Comparison of ENCODE assay signal across 8 mouse cellular contexts in genomic region chr7:102369661-102370060, GRCm38 (mm10).
A peak's percentile ranks its signal among the peaks of the same experiment; 100 is the strongest.
DNase-seq lines count a peak whose midpoint lies in the region; ATAC-seq and TF ChIP-seq lines count a peak whose summit lies in the region.
"Had no signal": no experiment of that assay in that cellular context is flagged by ENCODE, and none has a peak within 500 bp of the region (broad histone marks: within the 10 kb centered on the region; RNA-seq: fewer than 3 reads in every experiment).

No protein-coding gene starts in this region.

- no peaks in the 10 kb centered on the region for H3K36me3 ChIP-seq in heart, postnatal 0 days (replicated peaks; ENCODE audit: control insufficient read depth, insufficient read depth, low read length)
- H3K36me3 ChIP-seq: limb, embryonic 13.5 days had no signal

- no peak overlapping the region for H3K27ac ChIP-seq in heart, postnatal 0 days (ENCODE audit: low read depth)
- H3K27ac ChIP-seq: limb, embryonic 13.5 days had no signal

- no peak overlapping the region for H3K4me3 ChIP-seq in heart, postnatal 0 days (ENCODE audit: low read depth, low read length)
- H3K4me3 ChIP-seq: limb, embryonic 13.5 days had no signal

- no peak for TF ChIP-seq EP300 in heart, postnatal 0 days (IDR thresholded peaks at IDR 0.05; ENCODE audit: low read depth)

- no peak overlapping the region for H3K9ac ChIP-seq in heart, postnatal 0 days (replicated peaks; ENCODE audit: low read depth, low read length)
- H3K9ac ChIP-seq: limb, embryonic 13.5 days had no signal

- H3K4me2 ChIP-seq in heart, postnatal 0 days (ENCODE audit: low read depth, low read length): no peak overlapping the region
- H3K4me2 ChIP-seq: limb, embryonic 13.5 days had no signal

- peak; percentile 24 for DNase-seq in ovary, postnatal 36 days (ENCODE audit: low spot score)
- no peak for DNase-seq in ovary, postnatal 10 days (ENCODE audit: low spot score)
- DNase-seq in cerebellum, postnatal 10 days: peak; percentile 91 to 93
- peak; percentile 42 for DNase-seq in heart, postnatal 0 days (ENCODE audit: low spot score)
- DNase-seq in layer of hippocampus, postnatal 25 days (ENCODE audit: extremely low spot score in 1 of 2, low spot score in 1 of 2): peak; percentile 66 to 70
- DNase-seq in naive thymus-derived CD4-positive, alpha-beta T cell, adult 2 months (ENCODE audit: low read depth): peak; percentile 61
- no peak for DNase-seq in retina, postnatal 1 day

- WGBS in heart, postnatal 0 days: 26% methylated on average over 4 of the region's 4 CpGs

- TF ChIP-seq CTCF in heart, postnatal 0 days (IDR thresholded peaks at IDR 0.05; ENCODE audit: low read depth): peak; percentile 51

- no peaks in the 10 kb centered on the region for H3K9me3 ChIP-seq in heart, postnatal 0 days (replicated peaks; ENCODE audit: control insufficient read depth, low read length)
- H3K9me3 ChIP-seq: limb, embryonic 13.5 days had no signal

- H3K4me1 ChIP-seq in heart, postnatal 0 days (ENCODE audit: control insufficient read depth, insufficient read depth): 0 out of 2 replicates have a peak, but pooled peaks cover 3% of the 10 kb centered on the region
- H3K4me1 ChIP-seq: limb, embryonic 13.5 days had no signal

- ATAC-seq in heart, postnatal 0 days (ENCODE audit: insufficient read depth, low read depth): peak; percentile 44; the same call in 1 of the 2 replicates

- H3K27me3 ChIP-seq in heart, postnatal 0 days (ENCODE audit: control insufficient read depth, insufficient read depth, low read length): no peaks in the 10 kb centered on the region
- H3K27me3 ChIP-seq: limb, embryonic 13.5 days had no signal

Comparison
In these comparisons a context has a peak if more than half of its experiments do, and no peak if none do; other contexts are left out.
1. DNase-seq: peak in ovary, postnatal 36 days (single experiment), cerebellum, postnatal 10 days (2 of 2), heart, postnatal 0 days (single experiment), layer of hippocampus, postnatal 25 days (2 of 2) and naive thymus-derived CD4-positive, alpha-beta T cell, adult 2 months (single experiment); none in ovary, postnatal 10 days (single experiment) and retina, postnatal 1 day (single experiment).